Mouse (Mus musculus) hindbrain, embryonic 11.5 days (tissue): ENCODE measurements at regions not wholly inside any gene's neighbourhood (a gene's known extent, or its start where the extent isn't known, plus 50 kb on each side); places are given as distances from the start of the nearest gene placed in this dataset.

Experiments
- ATAC-seq: fragments of 200-750 bp; cut with Nextera tagmentation; 2 replicates; pipeline ENCODE4 v1.8.0; 2017; ENCODE audit warnings: mild to moderate bottlenecking, moderate TSS enrichment, moderate library complexity; ENCODE audit not compliant: low FRiP score
- DNase-seq: peaks from one replicate; pipeline ENCODE4 v3.0.0-alpha.2; 2015; ENCODE audit warnings: low spot score
- H3K27ac ChIP-seq: fragments of 300-500 bp; sonication (generic); 2 replicates; pipeline ENCODE4 v1.5.1; 2014; ENCODE audit warnings: mild to moderate bottlenecking, low read depth, low read length
- H3K27me3 ChIP-seq: fragments of 300-500 bp; sonication (generic); 2 replicates; pipeline ENCODE4 v1.6.1; 2014; ENCODE audit warnings: mild to moderate bottlenecking, low read length, moderate library complexity, mixed read lengths; ENCODE audit not compliant: control insufficient read depth, insufficient read depth
- H3K36me3 ChIP-seq: fragments of 300-500 bp; sonication (generic); 2 replicates; pipeline ENCODE4 v1.6.1; 2014; ENCODE audit warnings: mild to moderate bottlenecking, low read length, moderate library complexity, mixed read lengths; ENCODE audit not compliant: control insufficient read depth, insufficient read depth
- H3K4me1 ChIP-seq: fragments of 300-500 bp; sonication (generic); replicated peaks from 2 replicates; pipeline ENCODE4 v1.6.1; 2014; ENCODE audit warnings: low read length, mixed read lengths; ENCODE audit not compliant: control insufficient read depth, insufficient read depth
- H3K4me2 ChIP-seq: fragments of 300-500 bp; sonication (generic); replicated peaks from 2 replicates; pipeline ENCODE4 v1.6.1; 2014; ENCODE audit warnings: mild to moderate bottlenecking, low read depth, low read length
- H3K4me3 ChIP-seq: fragments of 300-500 bp; sonication (generic); 2 replicates; pipeline ENCODE4 v1.5.1; 2014; ENCODE audit warnings: low read depth, low read length
- H3K9ac ChIP-seq: fragments of 300-500 bp; sonication (generic); 2 replicates; pipeline ENCODE4 v1.6.1; 2014; ENCODE audit warnings: low read depth, low read length
- H3K9me3 ChIP-seq: fragments of 300-500 bp; sonication (generic); 2 replicates; pipeline ENCODE4 v1.6.1; 2016; ENCODE audit warnings: low read length; ENCODE audit not compliant: control insufficient read depth
- WGBS: fragments of 180-500 bp; shearing (Covaris S2); extraction: QIAGEN DNeasy Blood & Tissue Kit; methylation state at CpG from one replicate; pipeline ENCODE4 v1.1.7; 2014; 5-methylcytosine and 5-hydroxymethylcytosine counted together

- no peak for DNase-seq
- Histone ChIP-seq H3K9ac (no peak overlapping the region), H3K36me3 (no peaks in the 10 kb centered on the region), H3K27me3 (no peaks in the 10 kb centered on the region), H3K9me3 (no peaks in the 10 kb centered on the region), H3K4me3 (no peak overlapping the region), H3K27ac (no peak overlapping the region), H3K4me2 (no peak overlapping the region), H3K4me1 (no peaks in the 10 kb centered on the region)
- no peak for ATAC-seq
These were observed 68.1 kb downstream of the Cenpw start for GRCm38 (mm10) chr10:30132243-30132642.

- H3K9ac ChIP-seq: no peak overlapping the region
- 71% methylated on average over 3 of the region's 3 CpGs for WGBS
These were observed 90.0 kb downstream of the Cenpw start for GRCm38 (mm10) chr10:30110341-30110740.

GRCm38 (mm10) chr10:30102443-30102842 is 97.9 kb downstream of the Cenpw start:
- Histone ChIP-seq H3K4me1 (no peaks in the 10 kb centered on the region), H3K27ac (no peak overlapping the region), H3K27me3 (no peaks in the 10 kb centered on the region), H3K9ac (no peak overlapping the region), H3K4me2 (no peak overlapping the region), H3K36me3 (no peaks in the 10 kb centered on the region), H3K9me3 (no peaks in the 10 kb centered on the region), H3K4me3 (no peak overlapping the region)
- DNase-seq (no peak), ATAC-seq (no peak)

More at GRCm38 (mm10) chr10:30110341-30110740, 90.0 kb downstream of the Cenpw start:
- no peak overlapping the region for H3K27ac ChIP-seq
- DNase-seq (no peak), ATAC-seq (no peak)
- no peaks in the 10 kb centered on the region for H3K27me3 ChIP-seq
- no peaks in the 10 kb centered on the region for H3K36me3 ChIP-seq
- no peaks in the 10 kb centered on the region for H3K4me1 ChIP-seq
- H3K4me3 ChIP-seq: no peak overlapping the region
- no peaks in the 10 kb centered on the region for H3K9me3 ChIP-seq
- H3K4me2 ChIP-seq: no peak overlapping the region

GRCm38 (mm10) chr10:30094603-30095002 is 105.8 kb downstream of the Cenpw start:
- H3K27me3 ChIP-seq: no peaks in the 10 kb centered on the region
- no peaks in the 10 kb centered on the region for H3K9me3 ChIP-seq
- no peak overlapping the region for H3K9ac ChIP-seq
- ATAC-seq (no peak), DNase-seq (no peak)
- H3K4me2 ChIP-seq: no peak overlapping the region
- H3K4me1 ChIP-seq: no peaks in the 10 kb centered on the region
- no peak overlapping the region for H3K4me3 ChIP-seq
- H3K36me3 ChIP-seq: no peaks in the 10 kb centered on the region
- no peak overlapping the region for H3K27ac ChIP-seq

- Histone ChIP-seq H3K4me2 (no peak overlapping the region), H3K9ac (no peak overlapping the region), H3K4me1 (no peaks in the 10 kb centered on the region), H3K4me3 (no peak overlapping the region), H3K9me3 (no peaks in the 10 kb centered on the region), H3K27me3 (no peaks in the 10 kb centered on the region), H3K27ac (no peak overlapping the region), H3K36me3 (no peaks in the 10 kb centered on the region)
- DNase-seq: no peak
- WGBS: 14% methylated on average over 1 of the region's 1 CpGs
- ATAC-seq: no peak
These were observed 108.8 kb downstream of the Cenpw start for GRCm38 (mm10) chr10:30091549-30091948.

- H3K4me1 ChIP-seq: no peaks in the 10 kb centered on the region
- no peaks in the 10 kb centered on the region for H3K9me3 ChIP-seq
- 71% methylated on average over 7 of the region's 7 CpGs for WGBS
- no peak overlapping the region for H3K9ac ChIP-seq
- DNase-seq: peak; percentile 6
- H3K27me3 ChIP-seq: no peaks in the 10 kb centered on the region
- ATAC-seq: 0 out of 2 replicates have a peak, but pooled peaks have one; percentile 38
- no peaks in the 10 kb centered on the region for H3K36me3 ChIP-seq
- H3K27ac ChIP-seq: no peak overlapping the region
- no peak overlapping the region for H3K4me2 ChIP-seq
- no peak overlapping the region for H3K4me3 ChIP-seq
These were observed 111.0 kb downstream of the Cenpw start for GRCm38 (mm10) chr10:30089406-30089805.

- H3K36me3 ChIP-seq: no peaks in the 10 kb centered on the region
- H3K27me3 ChIP-seq: no peaks in the 10 kb centered on the region
- H3K27ac ChIP-seq: no peak overlapping the region
- H3K4me1 ChIP-seq: no peaks in the 10 kb centered on the region
- no peak overlapping the region for H3K9ac ChIP-seq
- no peak overlapping the region for H3K4me2 ChIP-seq
- no peak for DNase-seq
- no peak overlapping the region for H3K4me3 ChIP-seq
- no peak for ATAC-seq
- H3K9me3 ChIP-seq: no peaks in the 10 kb centered on the region
- 90% methylated on average over 5 of the region's 5 CpGs for WGBS
These were observed 115.3 kb downstream of the Cenpw start for GRCm38 (mm10) chr10:30085059-30085458.

- Histone ChIP-seq H3K4me3 (no peak overlapping the region), H3K9ac (no peak overlapping the region), H3K9me3 (no peaks in the 10 kb centered on the region), H3K4me2 (no peak overlapping the region), H3K27me3 (no peaks in the 10 kb centered on the region), H3K4me1 (no peaks in the 10 kb centered on the region), H3K27ac (no peak overlapping the region), H3K36me3 (no peaks in the 10 kb centered on the region)
- ATAC-seq: no peak
- 91% methylated on average over 2 of the region's 2 CpGs for WGBS
- no peak for DNase-seq
These were observed 133.7 kb downstream of the Cenpw start for GRCm38 (mm10) chr10:30066692-30067091.

GRCm38 (mm10) chr10:30030621-30031020 is 169.7 kb downstream of the Cenpw start:
- Histone ChIP-seq H3K4me3 (no peak overlapping the region), H3K36me3 (no peaks in the 10 kb centered on the region), H3K27me3 (no peaks in the 10 kb centered on the region), H3K9ac (no peak overlapping the region), H3K27ac (no peak overlapping the region), H3K9me3 (no peaks in the 10 kb centered on the region), H3K4me2 (no peak overlapping the region), H3K4me1 (no peaks in the 10 kb centered on the region)
- DNase-seq (no peak), ATAC-seq (no peak)
- 85% methylated on average over 4 of the region's 4 CpGs for WGBS
